Mouse (Mus musculus): ENCODE results near the gene Gpr161.

DNA sequence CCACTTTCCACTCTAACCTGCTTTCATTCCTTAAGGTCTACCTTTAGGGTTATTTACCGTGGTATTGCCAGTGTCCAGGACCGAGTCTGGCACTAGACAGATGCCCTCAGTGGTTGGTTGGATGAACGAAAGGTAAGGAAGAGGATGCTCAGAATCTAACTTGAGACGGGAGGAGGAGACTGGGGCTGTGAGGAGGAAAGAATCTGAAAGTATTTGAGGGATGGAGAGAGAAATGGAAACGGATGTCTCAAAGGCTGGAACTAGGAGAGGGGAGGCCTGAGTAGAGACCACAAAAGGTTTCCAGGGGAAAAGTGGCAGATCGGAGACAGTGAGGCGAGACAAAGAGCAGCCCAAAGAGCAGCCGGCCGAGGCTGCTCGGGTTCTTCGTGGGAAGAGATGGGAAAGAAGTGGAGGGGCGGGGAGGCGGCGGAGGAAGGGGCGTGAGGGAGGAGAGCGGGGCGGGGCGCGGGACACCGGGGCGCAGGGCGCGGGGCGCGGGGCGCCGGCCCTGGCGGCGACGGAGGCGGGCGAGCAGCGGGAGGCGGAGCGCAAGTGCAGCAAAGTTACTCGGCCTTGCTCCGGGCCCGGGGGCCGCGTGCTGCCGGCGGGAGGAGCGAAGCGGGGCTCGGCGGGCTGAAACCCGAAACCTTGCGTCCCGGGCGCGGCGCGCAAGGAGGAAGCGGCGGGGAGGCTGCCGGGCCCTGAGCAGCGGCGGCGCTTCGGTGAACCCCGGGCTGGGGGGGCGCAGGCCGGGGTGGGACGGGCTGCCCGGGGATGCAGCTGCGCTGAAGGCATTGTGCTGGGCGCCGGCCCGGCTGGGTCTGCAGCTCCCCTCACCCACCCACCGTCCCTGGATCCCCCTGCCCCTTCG is 14.0 kb upstream of the Gpr161 start:
- TF ChIP-seq POLR2A (IDR thresholded peaks at IDR 0.05; ENCODE audit: insufficient read length, low read depth): peak; percentile 78
- no peak for TF ChIP-seq TCF12 (IDR thresholded peaks at IDR 0.05; ENCODE audit: insufficient read depth, poor library complexity, severe bottlenecking)
- TF ChIP-seq CEBPB (IDR thresholded peaks at IDR 0.05; ENCODE audit: insufficient read depth, poor library complexity, severe bottlenecking): no peak
